Mouse (Mus musculus): Measurements from ENCODE around the gene Cyp4a29.
"Not testable (repeated sequence)": the region's sequence is repeated elsewhere in the genome, so short reads cannot be mapped to it uniquely, and the experiment has no call there.

Gene Cyp4a29

DNA sequence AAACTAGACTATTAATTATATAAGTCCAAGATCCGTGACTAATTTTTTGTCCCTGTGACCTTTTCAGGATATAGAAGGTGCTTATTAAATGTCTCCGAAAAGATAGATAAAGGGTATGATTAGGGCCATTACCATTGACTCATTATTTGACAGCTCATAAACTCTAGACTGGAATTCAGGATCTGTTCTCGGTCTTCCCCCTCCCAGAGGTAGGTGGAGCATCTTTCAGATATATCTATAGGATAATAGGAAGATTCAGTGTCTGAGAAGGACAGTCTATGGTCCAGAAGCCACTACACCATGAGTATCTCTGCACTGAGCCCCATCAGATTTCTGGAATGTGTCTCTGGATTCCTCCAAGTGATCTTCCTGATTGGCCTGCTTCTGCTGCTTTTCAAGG, at the start of gene Cyp4a29:
Gene Cyp4a29, plus strand, starts transcription at position 301 of the 400 bp plus-strand sequence.
- in situ Hi-C loops (cut with MboI, MseI): no loop called here

DNA sequence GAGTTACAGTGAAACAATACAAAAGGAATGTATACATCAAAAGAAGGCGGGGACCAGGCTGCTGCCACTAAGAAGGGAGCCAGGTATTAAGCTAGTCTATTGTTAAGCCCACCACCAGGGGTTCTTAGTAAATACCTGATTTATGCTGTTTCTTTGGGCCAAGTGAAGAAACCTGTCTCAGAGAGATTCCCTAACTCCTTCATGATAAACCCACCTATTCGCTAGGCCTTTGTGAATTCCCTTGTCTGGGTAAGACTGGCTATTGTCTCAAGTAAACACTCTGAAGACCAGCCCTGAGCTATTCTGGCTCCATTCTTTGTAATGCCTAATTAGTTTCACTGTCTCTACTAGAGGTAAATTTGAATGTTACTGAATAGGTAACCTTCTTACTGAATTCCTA, 9.0 kb upstream of the Cyp4a29 start:
- in situ Hi-C loops (cut with MboI, MseI): not testable (repeated sequence)

DNA sequence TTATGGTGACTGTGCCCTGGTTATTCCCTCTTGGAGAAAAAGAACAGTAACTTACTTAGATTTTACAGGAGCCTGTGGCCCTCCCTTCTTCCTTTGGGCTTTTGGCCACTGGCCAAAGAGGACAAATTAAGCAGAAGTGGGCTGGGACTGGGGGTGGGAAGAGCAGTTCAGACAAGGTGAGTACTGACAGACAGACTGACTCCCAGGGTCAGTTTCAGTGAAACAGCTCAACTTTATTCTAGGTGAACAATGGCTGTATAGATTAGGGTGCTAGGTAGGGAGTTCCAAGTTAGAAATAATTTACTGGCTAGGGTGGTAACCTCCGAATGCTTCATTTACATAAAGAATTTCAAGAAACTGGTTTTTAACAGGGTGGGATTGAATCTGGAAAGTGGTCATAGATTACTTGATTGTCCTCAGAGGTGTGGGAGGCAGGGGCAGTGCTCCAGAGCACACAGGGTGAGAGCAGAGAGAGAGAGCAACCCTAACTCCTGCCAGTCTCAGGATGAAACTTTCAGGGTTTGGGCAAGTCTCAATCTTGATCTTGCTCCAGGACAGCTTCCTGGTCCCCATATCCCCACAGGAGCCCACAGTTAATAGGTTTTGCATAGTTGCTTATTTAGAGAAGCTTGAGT, 5.3 kb upstream of the Cyp4a29 start:
- in situ Hi-C loops (cut with MboI, MseI): no loop called here

DNA sequence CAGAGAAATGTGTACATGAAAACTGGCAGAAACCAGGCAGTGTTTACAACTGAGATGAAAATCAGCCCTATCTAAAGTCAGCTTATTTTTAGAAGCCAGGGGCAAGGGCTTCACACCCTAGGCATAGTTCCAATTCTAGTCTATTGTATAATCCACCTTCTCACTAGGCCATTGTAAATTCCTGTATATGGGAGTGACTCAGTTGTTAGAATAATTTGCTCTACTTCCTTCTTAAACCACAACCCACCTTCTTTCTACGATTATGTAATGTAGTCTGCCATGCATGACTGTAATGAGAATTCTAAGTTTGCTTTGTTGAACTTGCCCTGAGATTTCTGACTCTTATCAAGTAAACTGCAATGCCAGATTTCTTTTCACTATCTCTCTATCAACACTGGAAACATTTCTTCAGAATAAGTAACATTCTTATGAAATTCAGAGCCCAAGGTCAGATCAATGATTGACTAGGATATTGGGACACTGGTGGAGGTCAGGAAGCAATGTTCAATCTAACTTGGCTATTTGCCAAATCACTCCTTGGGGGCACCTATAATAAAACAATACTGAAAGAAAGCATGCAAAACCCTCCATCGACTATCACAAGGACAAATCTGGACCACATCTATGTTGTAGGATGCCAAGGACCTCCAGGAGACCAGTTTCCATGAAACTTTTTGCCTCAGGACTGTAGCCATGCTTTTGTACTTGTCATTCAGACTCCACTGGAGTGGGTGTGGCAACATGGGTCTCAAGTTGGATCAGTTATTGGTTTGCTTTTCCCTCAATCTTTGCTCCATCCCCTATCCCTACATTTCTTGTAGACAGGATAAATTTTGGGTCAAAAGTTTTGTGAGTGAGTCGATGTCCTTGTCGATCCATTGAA, 23.0 kb downstream of the Cyp4a29 start:
- in situ Hi-C loops (cut with MboI, MseI): not testable (repeated sequence)

DNA sequence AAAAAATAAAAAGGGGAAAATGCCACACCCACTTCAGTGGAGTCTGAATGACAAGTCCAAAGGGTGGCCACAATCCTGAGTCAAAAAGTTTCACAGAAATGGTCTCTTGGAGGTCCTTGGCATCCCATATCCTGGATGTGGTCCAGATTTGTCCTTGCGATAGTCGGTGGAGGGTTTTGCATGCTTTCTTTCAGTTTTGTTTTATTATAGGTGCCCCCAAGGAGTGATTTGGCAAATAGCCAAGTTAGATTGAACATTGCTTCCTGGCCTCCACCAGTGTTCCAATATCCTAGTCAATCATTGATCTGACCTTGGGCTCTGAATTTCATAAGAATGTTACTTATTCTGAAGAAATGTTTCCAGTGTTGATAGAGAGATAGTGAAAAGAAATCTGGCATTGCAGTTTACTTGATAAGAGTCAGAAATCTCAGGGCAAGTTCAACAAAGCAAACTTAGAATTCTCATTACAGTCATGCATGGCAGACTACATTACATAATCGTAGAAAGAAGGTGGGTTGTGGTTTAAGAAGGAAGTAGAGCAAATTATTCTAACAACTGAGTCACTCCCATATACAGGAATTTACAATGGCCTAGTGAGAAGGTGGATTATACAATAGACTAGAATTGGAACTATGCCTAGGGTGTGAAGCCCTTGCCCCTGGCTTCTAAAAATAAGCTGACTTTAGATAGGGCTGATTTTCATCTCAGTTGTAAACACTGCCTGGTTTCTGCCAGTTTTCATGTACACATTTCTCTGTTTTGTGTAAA, 36.5 kb downstream of the Cyp4a29 start:
- in situ Hi-C loops (cut with MboI, MseI): not testable (repeated sequence)

DNA sequence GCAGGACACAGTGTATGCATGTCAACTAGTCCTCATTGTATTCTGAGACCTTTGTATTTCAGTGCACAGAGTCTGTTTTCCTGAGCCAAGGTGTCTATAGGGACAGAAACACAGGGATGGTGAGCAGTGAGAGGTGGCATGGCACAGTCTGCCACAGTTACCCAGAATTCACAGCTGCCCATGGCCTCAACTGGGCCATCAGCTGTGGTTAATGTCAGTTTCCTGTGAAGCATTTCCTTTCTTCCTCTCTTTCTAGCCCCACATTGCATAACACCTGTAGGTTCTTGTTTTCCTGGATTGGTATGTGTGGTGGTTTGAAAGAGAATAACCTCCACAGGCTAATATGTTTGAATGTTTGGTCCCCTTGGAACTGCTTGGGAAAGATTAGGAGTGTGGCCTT, 38.5 kb downstream of the Cyp4a29 start:
- in situ Hi-C loops (cut with MboI, MseI): no loop called here

DNA sequence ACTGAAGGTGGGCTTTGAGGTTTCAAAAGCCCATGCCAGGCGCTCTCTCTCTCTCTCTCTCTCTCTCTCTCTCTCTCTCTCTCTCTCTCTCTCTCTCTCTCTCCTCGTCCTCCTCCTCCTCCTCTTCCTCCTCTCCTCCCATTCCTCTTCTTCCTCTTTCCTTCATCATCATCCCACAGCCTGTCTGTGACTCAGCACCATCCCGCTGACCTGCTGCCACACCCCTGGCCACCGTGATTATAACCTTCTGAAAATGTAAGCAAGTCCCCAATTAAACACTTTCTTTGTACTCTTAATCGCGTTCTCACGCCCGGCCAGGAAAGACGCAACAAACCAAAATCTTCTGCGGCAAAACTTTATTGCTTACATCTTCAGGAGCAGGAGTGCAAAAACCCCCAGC, 38.9 kb downstream of the Cyp4a29 start:
- in situ Hi-C loops (cut with MboI, MseI): not testable (repeated sequence)

DNA sequence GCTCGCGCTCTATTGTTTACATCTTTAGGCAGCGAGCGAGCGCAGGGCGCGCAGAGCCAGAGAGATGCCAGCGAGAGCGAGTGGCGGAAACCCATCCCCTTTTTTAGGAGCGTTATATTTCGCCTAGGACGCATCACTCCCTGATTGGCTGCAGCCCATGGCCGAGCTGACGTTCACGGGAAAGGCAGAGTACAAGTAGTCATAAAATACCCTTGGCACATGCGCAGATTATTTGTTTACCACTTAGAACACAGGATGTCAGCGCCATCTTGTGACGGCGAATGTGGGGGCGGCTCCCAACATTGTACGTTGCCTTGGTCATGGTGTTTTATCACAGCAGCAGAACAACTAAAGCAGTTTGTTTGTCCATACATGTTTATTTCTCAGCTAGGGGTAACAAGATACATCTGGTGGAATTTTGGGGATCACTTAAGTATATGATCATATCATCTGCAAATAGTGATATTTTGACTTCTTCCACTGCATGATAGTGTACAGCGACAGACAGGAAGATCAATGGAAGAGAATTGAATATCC, 39.4 kb downstream of the Cyp4a29 start:
- in situ Hi-C loops (cut with MboI, MseI): not testable (repeated sequence)

DNA sequence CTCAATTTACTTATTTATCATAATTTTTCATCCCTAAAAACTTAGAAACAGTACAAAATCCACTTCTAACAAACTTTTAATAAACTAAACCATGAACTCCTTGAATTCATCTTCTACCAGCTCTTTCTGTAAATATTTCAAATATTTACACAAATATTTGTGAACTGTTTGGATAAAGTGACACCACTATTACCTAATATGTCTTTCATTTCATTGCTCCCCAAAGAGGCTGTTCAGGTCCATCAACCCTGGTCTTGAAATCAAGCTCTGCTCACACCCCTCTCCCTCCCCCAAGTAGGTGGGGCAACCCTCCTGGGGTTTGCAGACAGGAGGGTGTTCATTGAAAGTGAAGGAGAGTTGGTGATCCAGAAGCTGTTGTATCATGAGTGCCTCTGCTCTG, 56.9 kb downstream of the Cyp4a29 start, which contains the start of gene Cyp4a12a:
Gene Cyp4a12a, plus strand, starts transcription at position 301 of the 400 bp plus-strand sequence.
- in situ Hi-C loops (cut with MboI, MseI): loop anchor here (10.0 kb wide), 1 partner anchor 276 kb away; no protein-coding TSS in a partner anchor

Data from T-helper 2 cell (primary cell).